Mouse (Mus musculus) embryonic facial prominence, embryonic 11.5 days (tissue): ENCODE data around the gene Mast4. TPM values are rescaled to one million over a fixed set of nuclear protein-coding genes. Genes with fewer than 3 reads are reported as not detected.

Source experiments
- ATAC-seq: fragments of 200-750 bp; cut with Nextera tagmentation; replicated peaks from 2 replicates; pipeline ENCODE4 v1.8.0; 2017; ENCODE audit warnings: low read depth; ENCODE audit not compliant: insufficient number of reproducible peaks, low FRiP score, low TSS enrichment
- DNase-seq: peaks from one replicate; pipeline ENCODE4 v3.0.0-alpha.2; 2015; ENCODE audit warnings: low spot score
- H3K27ac ChIP-seq: fragments of 300-500 bp; sonication (generic); replicated peaks from 2 replicates; pipeline ENCODE4 v1.5.1; 2014; ENCODE audit warnings: mild to moderate bottlenecking, low read depth, low read length, control low read depth
- H3K27me3 ChIP-seq: fragments of 300-500 bp; sonication (generic); 2 replicates; pipeline ENCODE4 v1.6.1; 2014; ENCODE audit warnings: mild to moderate bottlenecking, low read length, moderate library complexity, mixed read lengths; ENCODE audit not compliant: control insufficient read depth, insufficient read depth
- H3K36me3 ChIP-seq: fragments of 300-500 bp; sonication (generic); replicated peaks from 2 replicates; pipeline ENCODE4 v1.6.1; 2014; ENCODE audit warnings: low read depth, mild to moderate bottlenecking, low read length, moderate library complexity, mixed read lengths; ENCODE audit not compliant: control insufficient read depth, insufficient read depth
- H3K4me1 ChIP-seq: fragments of 300-500 bp; sonication (generic); 2 replicates; pipeline ENCODE4 v1.6.1; 2014; ENCODE audit warnings: low read length, mixed read lengths; ENCODE audit not compliant: control insufficient read depth, insufficient read depth
- H3K4me2 ChIP-seq: fragments of 300-500 bp; sonication (generic); 2 replicates; pipeline ENCODE4 v1.6.1; 2014; ENCODE audit warnings: low read depth, mild to moderate bottlenecking, control low read depth, low read length, moderate library complexity
- H3K4me3 ChIP-seq: fragments of 300-500 bp; sonication (generic); 2 replicates; pipeline ENCODE4 v1.5.1; 2014; ENCODE audit warnings: low read depth, low read length, control low read depth
- H3K9ac ChIP-seq: fragments of 300-500 bp; sonication (generic); replicated peaks from 2 replicates; pipeline ENCODE4 v1.6.1; 2014; ENCODE audit warnings: mild to moderate bottlenecking, control low read depth, low read length
- H3K9me3 ChIP-seq: fragments of 300-500 bp; sonication (generic); replicated peaks from 2 replicates; pipeline ENCODE4 v1.6.1; 2016; ENCODE audit warnings: mild to moderate bottlenecking, low read length, inconsistent platforms, mixed read lengths; ENCODE audit not compliant: control insufficient read depth
- WGBS: fragments of 180-500 bp; shearing (Covaris S2); extraction: QIAGEN DNeasy Blood & Tissue Kit; methylation state at CpG from one replicate; pipeline ENCODE4 v1.1.7; 2014; 5-methylcytosine and 5-hydroxymethylcytosine counted together
- polyA plus RNA-seq: library from polyadenylated mRNA; unstranded; fragments of >200 nt; fragmentation: Nextera tagmentation; extraction: Ambion mirVana; gene quantifications from 2 replicates; pipeline ENCODE4 v1.2.1, GENCODE M21; 2014

The Mast4 gene
- polyA plus RNA-seq, 1 experiment from 2014 or later = 17.1 TPM

DNA sequence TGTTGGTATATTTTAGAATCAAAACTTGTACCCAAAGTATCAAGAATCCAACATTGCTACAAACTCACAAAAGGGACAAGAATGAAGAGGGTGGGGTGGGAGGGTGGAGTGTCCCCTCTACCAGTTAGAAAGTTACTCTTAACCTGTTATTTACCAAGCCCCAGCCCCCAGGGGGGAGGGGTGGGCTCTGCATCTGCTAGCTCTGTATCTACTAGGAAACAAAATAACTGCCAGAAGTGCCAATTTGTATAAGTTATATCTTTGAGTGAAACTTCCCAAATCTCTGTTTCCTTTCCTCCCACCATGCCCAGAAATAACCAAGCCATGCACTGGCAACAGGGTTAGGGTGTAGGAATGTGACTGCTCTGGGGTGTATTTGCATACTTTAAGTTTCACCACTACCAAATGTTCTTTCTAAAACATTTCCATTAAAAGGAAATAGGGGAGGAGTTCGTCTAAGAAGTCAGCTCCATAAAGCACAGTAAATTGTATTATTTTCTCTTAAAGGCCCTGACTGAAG lies 130.9 kb downstream of the Mast4 start:
- Histone ChIP-seq H3K4me2 (no peak overlapping the region), H3K4me3 (no peak overlapping the region), H3K27me3 (no peaks in the 10 kb centered on the region), H3K27ac (no peak overlapping the region), H3K9me3 (no peaks in the 10 kb centered on the region), H3K4me1 (no peaks in the 10 kb centered on the region), H3K9ac (no peak overlapping the region), H3K36me3 (no peaks in the 10 kb centered on the region)
- WGBS = 69% methylated on average over 1 of the region's 1 CpGs
- ATAC-seq (no peak), DNase-seq (no peak)

DNA sequence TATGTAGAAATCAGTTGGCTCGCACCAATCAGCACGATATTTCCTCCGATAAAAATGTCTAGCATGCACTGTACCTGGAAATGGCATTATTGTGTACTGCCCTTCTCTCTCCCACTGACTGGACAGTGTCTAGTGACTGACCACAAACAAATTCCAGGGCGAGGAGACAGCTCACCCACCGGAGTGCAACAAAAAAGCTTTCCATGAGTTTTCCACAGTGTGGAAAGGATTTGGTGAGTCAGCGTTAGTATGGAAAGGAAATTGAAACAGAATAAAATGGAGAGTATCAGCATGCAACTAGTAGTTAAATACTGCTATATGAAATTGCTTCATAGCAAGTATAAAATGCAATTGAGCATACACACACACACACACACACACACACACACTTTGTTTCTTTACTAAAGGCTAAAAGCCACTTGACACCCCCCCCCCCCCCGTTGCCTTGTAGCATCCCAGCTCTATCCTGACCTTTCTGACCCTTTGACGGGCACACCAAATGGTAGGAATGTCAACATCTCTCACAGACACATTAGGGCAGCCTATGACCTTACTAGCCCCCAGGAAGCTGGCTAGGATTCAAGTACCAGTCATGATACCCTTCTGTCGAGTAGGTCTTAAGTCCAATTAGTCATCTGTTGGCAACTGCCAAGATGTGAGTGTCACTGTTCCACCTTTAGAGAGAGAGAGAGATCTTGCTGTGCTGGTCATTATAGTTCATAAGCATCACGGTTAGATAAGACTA lies 133.1 kb downstream of the Mast4 start:
- H3K4me2 ChIP-seq = no peak overlapping the region
- H3K9me3 ChIP-seq = no peaks in the 10 kb centered on the region
- H3K36me3 ChIP-seq = no peaks in the 10 kb centered on the region
- no peak for ATAC-seq
- no peak overlapping the region for H3K4me3 ChIP-seq
- 62% methylated on average over 10 of the region's 10 CpGs for WGBS
- no peak overlapping the region for H3K27ac ChIP-seq
- no peak for DNase-seq
- no peaks in the 10 kb centered on the region for H3K4me1 ChIP-seq
- H3K9ac ChIP-seq = no peak overlapping the region
- no peaks in the 10 kb centered on the region for H3K27me3 ChIP-seq

DNA sequence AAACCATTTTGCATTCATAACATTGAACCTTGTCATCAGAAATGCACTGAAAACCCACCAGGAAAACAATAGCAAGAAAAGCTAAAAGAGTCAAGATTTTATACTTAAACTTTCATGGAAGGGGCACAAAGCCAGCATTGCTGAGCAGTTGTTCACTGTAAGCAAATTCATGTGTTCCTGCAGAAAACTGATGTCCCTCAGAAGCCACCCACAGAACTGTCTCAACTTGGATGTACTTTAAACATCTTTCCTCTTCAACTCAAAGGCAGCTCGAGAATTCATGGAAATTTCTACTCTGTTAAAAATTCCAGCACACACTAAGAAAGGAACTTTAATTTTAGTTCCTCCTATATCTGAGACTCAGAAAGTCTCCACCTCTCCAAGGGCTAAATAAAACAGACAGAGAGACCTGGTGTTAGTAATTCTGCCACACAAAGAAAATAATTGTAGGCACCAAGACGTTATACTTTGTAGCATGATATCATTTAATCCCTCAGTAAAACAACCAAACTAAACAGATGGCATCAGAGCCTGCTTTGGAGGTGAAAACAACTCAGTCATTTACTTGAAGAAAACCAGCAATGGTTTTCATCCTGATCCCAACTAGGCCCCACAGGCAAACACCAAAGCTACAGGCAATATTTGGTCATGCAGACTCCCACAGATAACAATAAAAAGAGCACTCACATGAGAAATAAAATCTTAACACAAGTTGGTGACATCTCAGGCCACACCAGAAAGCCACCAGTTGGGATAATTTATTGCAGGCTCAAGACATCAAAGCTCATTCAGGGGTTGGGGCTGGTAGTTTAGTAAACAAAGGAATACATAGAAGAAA lies 134.3 kb downstream of the Mast4 start:
- Histone ChIP-seq H3K9me3 (no peaks in the 10 kb centered on the region), H3K27ac (no peak overlapping the region), H3K4me2 (no peak overlapping the region), H3K36me3 (no peaks in the 10 kb centered on the region), H3K4me3 (no peak overlapping the region), H3K4me1 (no peaks in the 10 kb centered on the region), H3K9ac (no peak overlapping the region), H3K27me3 (no peaks in the 10 kb centered on the region)
- DNase-seq (no peak), ATAC-seq (no peak)
- 56% methylated on average over 2 of the region's 2 CpGs for WGBS

DNA sequence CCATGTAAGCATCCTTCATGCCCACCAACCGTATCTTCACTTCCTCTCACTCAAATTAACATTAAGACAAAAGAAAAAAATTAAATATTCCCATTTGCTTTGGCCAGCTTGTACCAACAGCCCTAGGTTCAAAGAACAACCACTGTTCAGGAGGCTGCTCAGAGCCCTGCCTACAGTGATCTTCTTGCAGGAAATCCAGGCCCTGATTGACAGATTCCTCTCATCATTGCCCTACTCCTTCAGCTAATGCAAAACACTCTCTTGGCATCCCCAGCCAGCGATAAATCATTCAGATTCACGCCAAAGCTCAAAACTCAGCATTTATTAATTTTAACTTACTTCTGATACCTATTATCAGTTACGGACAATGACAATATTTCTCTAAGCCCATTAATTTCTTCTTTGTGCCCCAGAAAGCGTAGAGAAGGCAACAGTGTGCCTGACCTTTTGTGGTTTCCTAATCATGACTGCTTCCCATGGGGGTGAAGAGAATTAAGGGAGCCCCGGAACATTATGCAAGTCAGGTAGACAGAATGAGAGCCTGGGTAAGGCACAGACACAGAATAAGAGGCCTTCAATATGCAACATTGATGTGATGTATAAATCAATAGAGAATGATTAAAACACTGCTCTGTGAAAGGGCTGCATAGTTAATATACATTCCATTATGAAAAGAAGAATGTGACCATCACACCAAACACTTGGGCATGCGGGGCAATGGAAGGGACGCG lies 135.9 kb downstream of the Mast4 start:
- no peak for DNase-seq
- no peak overlapping the region for H3K4me3 ChIP-seq
- no peak overlapping the region for H3K4me2 ChIP-seq
- H3K9me3 ChIP-seq = no peaks in the 10 kb centered on the region
- WGBS = 83% methylated on average over 9 of the region's 9 CpGs
- H3K4me1 ChIP-seq = no peaks in the 10 kb centered on the region
- no peak overlapping the region for H3K27ac ChIP-seq
- ATAC-seq = no peak
- H3K27me3 ChIP-seq = no peaks in the 10 kb centered on the region
- no peak overlapping the region for H3K9ac ChIP-seq
- H3K36me3 ChIP-seq = no peaks in the 10 kb centered on the region

DNA sequence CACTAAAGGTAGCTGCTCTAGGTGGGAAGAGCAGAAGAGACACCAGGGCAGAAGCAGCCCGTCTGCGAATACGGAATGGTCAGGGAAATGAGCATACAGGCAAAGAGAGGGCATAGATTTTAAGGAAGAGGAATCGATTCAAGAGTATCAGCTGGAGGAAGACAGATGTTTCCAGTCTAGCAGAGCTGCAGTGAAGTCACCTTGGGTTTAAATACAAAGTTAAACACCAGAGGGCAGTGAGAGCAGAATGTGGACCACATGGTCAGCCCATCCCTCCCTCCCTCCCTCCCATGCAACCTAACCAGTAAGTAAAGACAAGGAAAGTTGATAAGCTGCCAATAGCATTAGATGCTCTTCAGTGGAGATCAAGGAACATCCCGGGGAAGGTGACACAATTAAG lies 138.0 kb downstream of the Mast4 start:
- Histone ChIP-seq H3K4me1 (no peaks in the 10 kb centered on the region), H3K27me3 (no peaks in the 10 kb centered on the region), H3K9ac (no peak overlapping the region), H3K27ac (no peak overlapping the region), H3K4me3 (no peak overlapping the region), H3K36me3 (no peaks in the 10 kb centered on the region), H3K9me3 (no peaks in the 10 kb centered on the region), H3K4me2 (no peak overlapping the region)
- DNase-seq = peak; percentile 22
- WGBS = 74% methylated on average over 5 of the region's 5 CpGs
- no peak for ATAC-seq

DNA sequence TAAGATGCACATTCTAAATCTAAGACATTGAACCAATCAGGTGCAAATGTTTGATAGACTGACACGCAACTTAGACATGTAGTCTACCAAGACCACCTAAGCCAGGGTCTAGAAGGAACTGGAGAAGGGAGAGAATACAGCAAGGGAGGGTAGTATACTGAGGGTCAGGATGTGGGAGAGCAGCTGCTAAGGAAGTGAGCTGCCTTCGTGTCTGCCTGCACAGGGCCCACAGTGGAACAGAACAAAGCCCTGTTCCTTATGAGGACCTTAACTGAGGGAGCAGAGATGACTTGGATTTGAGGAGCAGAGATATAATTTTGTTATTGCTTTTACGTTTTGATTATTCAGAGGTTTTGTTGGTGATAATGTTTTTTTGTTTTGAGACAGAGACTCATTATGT lies 138.4 kb downstream of the Mast4 start:
- Histone ChIP-seq H3K4me3 (no peak overlapping the region), H3K4me1 (no peaks in the 10 kb centered on the region), H3K36me3 (no peaks in the 10 kb centered on the region), H3K27ac (no peak overlapping the region), H3K9me3 (no peaks in the 10 kb centered on the region), H3K27me3 (no peaks in the 10 kb centered on the region), H3K9ac (no peak overlapping the region), H3K4me2 (no peak overlapping the region)
- ATAC-seq = no peak
- WGBS = 74% methylated on average over 3 of the region's 3 CpGs
- no peak for DNase-seq

DNA sequence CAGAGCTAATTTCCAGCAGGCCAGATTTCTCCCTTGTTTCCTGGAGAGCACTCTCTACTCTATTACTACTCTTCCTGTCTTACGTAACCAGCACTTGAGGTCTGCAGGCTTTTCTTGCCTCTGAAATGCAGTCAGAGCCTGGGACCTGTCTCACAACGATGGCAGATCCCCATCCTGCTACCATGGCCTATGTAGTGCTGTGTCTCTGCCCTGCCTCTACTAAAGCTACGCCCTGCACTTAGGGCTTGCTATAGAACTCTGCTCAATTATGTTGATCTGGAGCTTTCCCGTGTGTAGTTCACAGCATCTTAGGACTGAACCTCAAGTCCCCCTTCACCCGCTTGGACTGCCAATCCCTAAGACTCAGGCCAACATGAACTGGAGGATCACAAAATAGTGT lies 150.7 kb downstream of the Mast4 start:
- DNase-seq = no peak
- Histone ChIP-seq H3K36me3 (no peaks in the 10 kb centered on the region), H3K4me2 (no peak overlapping the region), H3K27me3 (no peaks in the 10 kb centered on the region), H3K4me3 (no peak overlapping the region), H3K4me1 (no peaks in the 10 kb centered on the region), H3K27ac (no peak overlapping the region), H3K9ac (no peak overlapping the region), H3K9me3 (no peaks in the 10 kb centered on the region)
- ATAC-seq = no peak
- WGBS = 88% methylated on average over 5 of the region's 5 CpGs
